Mouse (Mus musculus) MEL (cell line): ENCODE results near the gene Aldh4a1. TPM values are rescaled to one million over a fixed set of nuclear protein-coding genes. Genes with fewer than 3 reads are reported as not detected.

Experiments used
- DNase-seq: peaks from one replicate; pipeline ENCODE4 v3.0.0; 2011; ENCODE audit warnings: low read depth, low spot score
- H3K27ac ChIP-seq: 2 replicates; pipeline ENCODE4 v1.5.1; 2012; ENCODE audit warnings: low read depth, mild to moderate bottlenecking, control low read depth, low read length, moderate library complexity; ENCODE audit not compliant: control insufficient read depth
- H3K27me3 ChIP-seq, 2 experiments: fragments of 150-350 bp in 1 of 2; sonication (generic) in 1 of 2; 2 replicates each; pipeline ENCODE4 v1.6.1; 2012; ENCODE audit warnings: low read length in 2 of 2, mild to moderate bottlenecking in 2 of 2, improper control_type of control experiment in 1 of 2, moderate library complexity in 1 of 2; ENCODE audit not compliant: insufficient read depth in 2 of 2, control insufficient read depth in 1 of 2
- H3K36me3 ChIP-seq, 2 experiments: 2 replicates each; pipeline ENCODE4 v1.6.1; 2012 to 2014; ENCODE audit warnings: low read length in 2 of 2, improper control_type of control experiment in 1 of 2, inconsistent platforms in 1 of 2, mild to moderate bottlenecking in 1 of 2; ENCODE audit not compliant: insufficient read depth in 2 of 2, control insufficient read depth in 1 of 2
- H3K4me1 ChIP-seq, 2 experiments: fragments of 150-350 bp in 1 of 2; sonication (generic) in 1 of 2; 2 replicates each; pipeline ENCODE4 v1.6.1; 2012; ENCODE audit warnings: low read length in 2 of 2, improper control_type of control experiment in 1 of 2, mild to moderate bottlenecking in 1 of 2; ENCODE audit not compliant: insufficient read depth in 2 of 2, control insufficient read depth in 1 of 2
- H3K4me3 ChIP-seq, 2 experiments: fragments of 150-350 bp in 1 of 2; sonication (generic) in 1 of 2; 2 replicates each; pipeline ENCODE4 v1.5.1; 2012; ENCODE audit warnings: low read depth in 2 of 2, low read length in 2 of 2, mild to moderate bottlenecking in 2 of 2, moderate library complexity in 2 of 2, control low read depth in 1 of 2, improper control_type of control experiment in 1 of 2; ENCODE audit not compliant: control insufficient read depth in 1 of 2, insufficient read depth in 1 of 2
- H3K79me2 ChIP-seq: 2 replicates; pipeline ENCODE4 v1.6.1; 2012; ENCODE audit warnings: mild to moderate bottlenecking, low read length, moderate library complexity; ENCODE audit not compliant: control insufficient read depth, poor library complexity, insufficient read depth
- H3K9ac ChIP-seq: 2 replicates; pipeline ENCODE4 v1.6.1; 2012; ENCODE audit warnings: low read depth, mild to moderate bottlenecking, control low read depth, low read length, moderate library complexity; ENCODE audit not compliant: control insufficient read depth, poor library complexity, severe bottlenecking
- H3K9me3 ChIP-seq: fragments of 150-350 bp; sonication (generic); replicated peaks from 2 replicates; pipeline ENCODE4 v1.6.1; 2012; ENCODE audit warnings: mild to moderate bottlenecking, low read length, improper control_type of control experiment, moderate library complexity; ENCODE audit not compliant: insufficient read depth
- CHD1 ChIP-seq: IDR thresholded peaks from 2 replicates; pipeline ENCODE4 v1.6.1; 2012; ENCODE audit warnings: low read depth, mild to moderate bottlenecking, inconsistent platforms, low read length, improper control_type of control experiment
- CTCF ChIP-seq, 3 experiments: IDR thresholded peaks in 2 of 3; conservative IDR thresholded peaks in 1 of 3; 2 replicates each; pipeline ENCODE4 v1.5.1; 2011 to 2012; ENCODE audit warnings: low read length in 3 of 3, low read depth in 2 of 3, mild to moderate bottlenecking in 2 of 3, improper control_type of control experiment in 1 of 3, inconsistent platforms in 1 of 3, mixed read lengths in 1 of 3, moderate library complexity in 1 of 3; ENCODE audit not compliant: control insufficient read depth in 1 of 3, insufficient read depth in 1 of 3, poor library complexity in 1 of 3, severe bottlenecking in 1 of 3
- ELF1 ChIP-seq: IDR thresholded peaks from 2 replicates; pipeline ENCODE4 v1.6.1; 2014; ENCODE audit warnings: low read depth, mild to moderate bottlenecking, inconsistent platforms, low read length, improper control_type of control experiment, moderate library complexity
- EP300 ChIP-seq, 2 experiments: IDR thresholded peaks; 2 replicates each; pipeline ENCODE4 v1.6.1; 2011; ENCODE audit warnings: improper control_type of control experiment in 2 of 2, low read length in 2 of 2, low read depth in 1 of 2, mild to moderate bottlenecking in 1 of 2
- ETS1 ChIP-seq: IDR thresholded peaks from 2 replicates; pipeline ENCODE4 v1.6.1; 2012; ENCODE audit warnings: low read depth, mild to moderate bottlenecking, inconsistent platforms, low read length, improper control_type of control experiment, moderate library complexity
- HCFC1 ChIP-seq: IDR thresholded peaks from 2 replicates; pipeline ENCODE4 v1.6.1; 2012; ENCODE audit warnings: low read depth, mild to moderate bottlenecking, inconsistent platforms, low read length, improper control_type of control experiment, moderate library complexity
- KAT2A ChIP-seq: conservative IDR thresholded peaks from 2 replicates; pipeline ENCODE4 v1.6.1; 2012; ENCODE audit warnings: low read depth, low read length, improper control_type of control experiment, inconsistent platforms
- MYB ChIP-seq: IDR thresholded peaks from 2 replicates; pipeline ENCODE4 v1.6.1; 2011; ENCODE audit warnings: mild to moderate bottlenecking, low read depth, low read length, improper control_type of control experiment
- MYC ChIP-seq: IDR thresholded peaks from 2 replicates; pipeline ENCODE4 v1.6.1; 2011; ENCODE audit warnings: low read depth, mild to moderate bottlenecking, low read length, improper control_type of control experiment, moderate library complexity
- NRF1 ChIP-seq: IDR thresholded peaks from 2 replicates; pipeline ENCODE4 v1.6.1; 2014; ENCODE audit warnings: low read depth, mild to moderate bottlenecking, inconsistent platforms, low read length, improper control_type of control experiment, moderate library complexity; ENCODE audit not compliant: poor library complexity, insufficient read depth, severe bottlenecking
- POLR2A ChIP-seq, 2 experiments: IDR thresholded peaks; 2 replicates each; pipeline ENCODE4 v1.6.1; 2011 to 2012; ENCODE audit warnings: low read length in 2 of 2, mild to moderate bottlenecking in 2 of 2, control low read depth in 1 of 2, improper control_type of control experiment in 1 of 2, low read depth in 1 of 2, moderate library complexity in 1 of 2; ENCODE audit not compliant: control insufficient read depth in 1 of 2, insufficient read depth in 1 of 2, poor library complexity in 1 of 2
- RAD21 ChIP-seq: IDR thresholded peaks from 2 replicates; pipeline ENCODE4 v1.6.1; 2011; ENCODE audit warnings: mild to moderate bottlenecking, low read depth, low read length, improper control_type of control experiment
- RCOR1 ChIP-seq: IDR thresholded peaks from 2 replicates; pipeline ENCODE4 v1.6.1; 2012; ENCODE audit warnings: low read depth, mild to moderate bottlenecking, inconsistent platforms, low read length, improper control_type of control experiment
- SMC3 ChIP-seq: IDR thresholded peaks from 2 replicates; pipeline ENCODE4 v1.6.1; 2011; ENCODE audit warnings: low read depth, low read length, improper control_type of control experiment
- TBP ChIP-seq: IDR thresholded peaks from 2 replicates; pipeline ENCODE4 v1.8.0; 2011; ENCODE audit warnings: low read depth, low read length, improper control_type of control experiment
- TCF12 ChIP-seq: IDR thresholded peaks from 2 replicates; pipeline ENCODE4 v1.6.1; 2014; ENCODE audit warnings: low read depth, mild to moderate bottlenecking, inconsistent platforms, low read length, improper control_type of control experiment, moderate library complexity
- UBTF ChIP-seq: IDR thresholded peaks from 2 replicates; pipeline ENCODE4 v1.6.1; 2012; ENCODE audit warnings: low read depth, mild to moderate bottlenecking, inconsistent platforms, low read length, improper control_type of control experiment, moderate library complexity, borderline replicate concordance; ENCODE audit not compliant: insufficient read depth
- ZC3H11A ChIP-seq: IDR thresholded peaks from 2 replicates; pipeline ENCODE4 v1.6.1; 2012; ENCODE audit warnings: low read depth, mild to moderate bottlenecking, inconsistent platforms, low read length, improper control_type of control experiment
- ZKSCAN1 ChIP-seq: IDR thresholded peaks from 2 replicates; pipeline ENCODE4 v1.6.1; 2012; ENCODE audit warnings: low read depth, mild to moderate bottlenecking, inconsistent platforms, low read length, improper control_type of control experiment, moderate library complexity
- polyA plus RNA-seq, 2 experiments: library from polyadenylated mRNA; stranded (reverse) in 1 of 2; unstranded in 1 of 2; fragments of >175 nt in 1 of 2; fragments of >200 nt in 1 of 2; gene quantifications; 2 replicates each; pipeline versions ENCODE4 v1.2.1 to v1.2.4; 2012; ENCODE audit warnings: low replicate concordance in 2 of 2, low read depth in 1 of 2; ENCODE audit not compliant: insufficient read length in 2 of 2, insufficient read depth in 1 of 2, missing spikeins in 1 of 2
- total RNA-seq: library from RNA; depleted of rRNA; stranded (reverse); fragments of 300-350 nt; gene quantifications from 2 replicates; pipeline ENCODE4 v1.2.3, GENCODE M21; 2012

Aldh4a1 gene
- total and polyA plus RNA-seq, 3 experiments = 11.7 to 12.3 TPM; not detected in 1

- TF ChIP-seq CHD1 (no peak), MYC (no peak), ELF1 (no peak)
- Histone ChIP-seq H3K79me2 (no peaks in the 10 kb centered on the region), H3K4me3 (no peak overlapping the region), H3K9me3 (no peaks in the 10 kb centered on the region), H3K4me1 (no peaks in the 10 kb centered on the region), H3K27me3 (no peaks in the 10 kb centered on the region), H3K36me3 (no peaks in the 10 kb centered on the region), H3K27ac (no peak overlapping the region), H3K9ac (no peak overlapping the region)
- no peak for DNase-seq
Measured at GRCm38 (mm10) chr4:139631569-139632253, 9.0 kb downstream of the Aldh4a1 start.

GRCm38 (mm10) chr4:139632254-139632580 is 9.6 kb downstream of the Aldh4a1 start:
- H3K79me2 ChIP-seq = no peaks in the 10 kb centered on the region

GRCm38 (mm10) chr4:139636373-139636772 is 13.7 kb downstream of the Aldh4a1 start:
- TF ChIP-seq EP300 (IDR thresholded peaks at IDR 0.05; ENCODE audit: low read depth in 1 of 2, low read length in 2 of 2) = no peak
- peak; percentile 62 for TF ChIP-seq RAD21
- peak; percentile 66 to 84 (median 70) for TF ChIP-seq CTCF (IDR thresholded peaks at IDR 0.05 in 2 of 3, conservative IDR thresholded peaks at IDR 0.05 in 1 of 3; ENCODE audit: control insufficient read depth in 1 of 3, insufficient read depth in 1 of 3, low read depth in 2 of 3, low read length in 3 of 3, poor library complexity in 1 of 3, severe bottlenecking in 1 of 3)
- peak; percentile 59 for TF ChIP-seq SMC3
- no peak for TF ChIP-seq MYB
- no peak for TF ChIP-seq ZKSCAN1
- no peak for TF ChIP-seq KAT2A
- 0 out of 2 replicates have a peak, but pooled peaks have one; percentile 12 for TF ChIP-seq ZC3H11A
- TF ChIP-seq TCF12 = no peak
- TF ChIP-seq POLR2A (IDR thresholded peaks at IDR 0.05; ENCODE audit: control insufficient read depth in 1 of 2, insufficient read depth in 1 of 2, low read depth in 1 of 2, low read length in 2 of 2, poor library complexity in 1 of 2) = no peak
- TF ChIP-seq HCFC1 = no peak
- H3K36me3 ChIP-seq = no peaks in the 10 kb centered on the region; a peak in 1 of 4 replicates
- H3K4me1 ChIP-seq = peaks cover 0 to 4% of the 10 kb centered on the region in 2 experiments; a peak in 1 of 4 replicates
- no peak overlapping the region for H3K27ac ChIP-seq
- no peaks in the 10 kb centered on the region for H3K9me3 ChIP-seq
- no peaks in the 10 kb centered on the region for H3K27me3 ChIP-seq
- peak; percentile 55 for DNase-seq
- no peak overlapping the region for H3K4me3 ChIP-seq
- no peak overlapping the region for H3K9ac ChIP-seq
- H3K79me2 ChIP-seq = no peaks in the 10 kb centered on the region

More at GRCm38 (mm10) chr4:139632254-139632580, 9.6 kb downstream of the Aldh4a1 start:
- no peaks in the 10 kb centered on the region for H3K27me3 ChIP-seq
- H3K27ac ChIP-seq = no peak overlapping the region
- no peaks in the 10 kb centered on the region for H3K36me3 ChIP-seq
- DNase-seq = no peak
- H3K9me3 ChIP-seq = no peaks in the 10 kb centered on the region
- TF ChIP-seq TBP (no peak), NRF1 (no peak), POLR2A (IDR thresholded peaks at IDR 0.05; ENCODE audit: control insufficient read depth in 1 of 2, insufficient read depth in 1 of 2, low read depth in 1 of 2, low read length in 2 of 2, poor library complexity in 1 of 2) (no peak), UBTF (no peak), RCOR1 (no peak), ETS1 (no peak), ELF1 (no peak)
- TF ChIP-seq, all 39 proteins: peak for 0
- Histone ChIP-seq H3K4me1 (no peaks in the 10 kb centered on the region), H3K4me3 (no peak overlapping the region), H3K9ac (no peak overlapping the region)
